Mouse (Mus musculus) forebrain, postnatal 0 days (tissue): ENCODE results near the gene Nck1. TPM values are rescaled to one million over a fixed set of nuclear protein-coding genes. Genes with fewer than 3 reads are reported as not detected.

ENCODE experiments used
- ATAC-seq: fragments of 200-750 bp; cut with Nextera tagmentation; 2 replicates; pipeline ENCODE4 v1.8.0; 2017; ENCODE audit warnings: mild to moderate bottlenecking, moderate library complexity
- DNase-seq: peaks from one replicate; pipeline ENCODE4 v3.0.0-alpha.2; 2015
- H3K27ac ChIP-seq: fragments of 300-500 bp; sonication (generic); 2 replicates; pipeline ENCODE4 v1.5.1; 2014; ENCODE audit warnings: low read depth, mild to moderate bottlenecking, antibody characterized with exemption, low read length, moderate library complexity, mixed read lengths
- H3K27me3 ChIP-seq: fragments of 300-500 bp; sonication (generic); 2 replicates; pipeline ENCODE4 v1.6.1; 2014; ENCODE audit warnings: mild to moderate bottlenecking, low read length, mixed read lengths; ENCODE audit not compliant: insufficient read depth
- H3K36me3 ChIP-seq: fragments of 300-500 bp; sonication (generic); 2 replicates; pipeline ENCODE4 v1.6.1; 2014; ENCODE audit warnings: mild to moderate bottlenecking, moderate library complexity; ENCODE audit not compliant: insufficient read depth
- H3K4me1 ChIP-seq: fragments of 300-500 bp; sonication (generic); 2 replicates; pipeline ENCODE4 v1.6.1; 2014; ENCODE audit warnings: antibody characterized with exemption; ENCODE audit not compliant: insufficient read depth
- H3K4me2 ChIP-seq: fragments of 300-500 bp; sonication (generic); 2 replicates; pipeline ENCODE4 v1.6.1; 2014; ENCODE audit warnings: low read depth, mild to moderate bottlenecking, moderate library complexity
- H3K4me3 ChIP-seq: fragments of 300-500 bp; sonication (generic); 2 replicates; pipeline ENCODE4 v1.5.1; 2014; ENCODE audit warnings: low read depth, low read length, mixed read lengths
- H3K9ac ChIP-seq: fragments of 300-500 bp; sonication (generic); 2 replicates; pipeline ENCODE4 v1.6.1; 2014; ENCODE audit warnings: mild to moderate bottlenecking
- H3K9me3 ChIP-seq: fragments of 300-500 bp; sonication (generic); 2 replicates; pipeline ENCODE4 v1.6.1; 2016; ENCODE audit warnings: low read length
- CTCF ChIP-seq: sonication (generic); IDR thresholded peaks from 2 replicates; pipeline ENCODE4 v1.5.1; 2016; ENCODE audit warnings: antibody characterized with exemption, control low read depth, low read depth
- WGBS: fragments of 180-500 bp; shearing (Covaris S2); extraction: QIAGEN DNeasy Blood & Tissue Kit; methylation state at CpG from one replicate; pipeline ENCODE4 v1.1.7; 2014; 5-methylcytosine and 5-hydroxymethylcytosine counted together
- polyA plus RNA-seq: library from polyadenylated mRNA; unstranded; fragments of >200 nt; fragmentation: Nextera tagmentation; extraction: Ambion mirVana; gene quantifications from 2 replicates; pipeline ENCODE4 v1.2.1, GENCODE M21; 2015
- total RNA-seq: library from RNA; depleted of rRNA; stranded (reverse); fragments of >200 nt; gene quantifications from 2 replicates; pipeline ENCODE4 v1.2.3, GENCODE M21; 2014

The Nck1 gene
- total and polyA plus RNA-seq, 2 experiments from 2014 or later: 14.7 to 28.0 TPM

- Histone ChIP-seq H3K4me1 (no peaks in the 10 kb centered on the region), H3K9ac (no peak within 1 kb of the TSS), H3K4me2 (no peak within 1 kb of the TSS), H3K36me3 (no peaks in the 10 kb centered on the region; the same call in 1 of the 2 replicates), H3K27ac (no peak within 1 kb of the TSS), H3K27me3 (no peaks in the 10 kb centered on the region), H3K9me3 (no peaks in the 10 kb centered on the region), H3K4me3 (no peak within 1 kb of the TSS)
- DNase-seq (no peak), ATAC-seq (no peak)
- no peak for TF ChIP-seq CTCF
- 51% methylated on average over 5 of the region's 5 CpGs for whole genome bisulfite sequencing
Observed at GRCm38 (mm10) chr9:100486431-100486830, 59.5 kb downstream of the Nck1 start, which contains the start of gene Il20rb. Gene Il20rb, minus strand, starts transcription at chr9:100486788.

DNA sequence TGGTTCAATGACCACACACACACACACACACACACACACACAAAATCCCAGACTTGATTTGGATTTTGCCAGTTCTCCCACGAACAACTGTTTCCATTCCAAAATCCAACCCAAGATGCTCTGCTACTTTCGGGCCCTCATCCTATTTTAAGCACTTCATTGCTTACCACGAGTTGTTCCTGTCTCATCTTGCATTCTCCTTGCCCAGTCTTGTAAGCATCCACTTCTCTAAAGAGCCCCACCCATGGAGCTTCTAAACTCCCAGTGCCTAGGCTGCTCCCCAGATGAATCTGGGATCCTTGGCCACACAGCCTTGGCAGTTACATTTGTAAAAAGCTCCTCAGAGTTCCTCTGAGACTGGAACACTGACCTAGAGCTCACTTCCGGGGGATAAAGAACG lies 62.6 kb downstream of the Nck1 start:
- 93% methylated on average over 5 of the region's 5 CpGs for WGBS
- Histone ChIP-seq H3K4me1 (no peaks in the 10 kb centered on the region), H3K4me3 (no peak overlapping the region), H3K27ac (no peak overlapping the region), H3K36me3 (no peaks in the 10 kb centered on the region), H3K9me3 (no peaks in the 10 kb centered on the region), H3K4me2 (no peak overlapping the region), H3K27me3 (no peaks in the 10 kb centered on the region), H3K9ac (no peak overlapping the region)
- no peak for ATAC-seq
- DNase-seq: no peak
- TF ChIP-seq CTCF: no peak

DNA sequence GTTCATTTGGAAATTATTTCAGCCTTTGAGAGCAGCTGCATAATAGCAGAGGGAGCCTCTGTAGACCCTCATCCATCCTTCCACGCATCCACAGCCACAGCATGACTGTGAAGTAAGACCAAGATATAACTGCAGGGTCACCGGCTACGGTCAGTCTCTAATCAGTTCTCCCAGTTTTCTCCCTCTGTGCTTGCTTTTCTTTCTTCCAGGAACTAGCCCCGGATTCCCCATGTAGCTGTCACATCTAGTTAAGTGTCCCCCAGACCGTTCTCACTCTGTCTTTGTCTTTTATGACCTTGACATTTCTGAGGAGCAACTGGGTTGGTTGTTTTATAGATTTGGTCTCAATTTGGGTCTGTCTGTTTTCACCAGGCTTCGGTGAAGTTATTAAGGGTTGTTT lies 64.3 kb downstream of the Nck1 start:
- Histone ChIP-seq H3K36me3 (no peaks in the 10 kb centered on the region), H3K27ac (no peak overlapping the region), H3K27me3 (no peaks in the 10 kb centered on the region), H3K9ac (no peak overlapping the region), H3K4me3 (no peak overlapping the region), H3K4me1 (no peaks in the 10 kb centered on the region), H3K9me3 (no peaks in the 10 kb centered on the region), H3K4me2 (no peak overlapping the region)
- no peak for TF ChIP-seq CTCF
- 88% methylated on average over 6 of the region's 6 CpGs for WGBS
- DNase-seq (no peak), ATAC-seq (no peak)

GRCm38 (mm10) chr9:100474056-100474455 lies 71.9 kb downstream of the Nck1 start:
- Histone ChIP-seq H3K27me3 (no peaks in the 10 kb centered on the region), H3K4me3 (no peak overlapping the region), H3K9ac (no peak overlapping the region), H3K36me3 (no peaks in the 10 kb centered on the region), H3K4me2 (no peak overlapping the region), H3K9me3 (no peaks in the 10 kb centered on the region), H3K27ac (no peak overlapping the region), H3K4me1 (no peaks in the 10 kb centered on the region)
- no peak for ATAC-seq
- WGBS: 95% methylated on average over 1 of the region's 1 CpGs
- no peak for TF ChIP-seq CTCF
- no peak for DNase-seq

GRCm38 (mm10) chr9:100473361-100473760 lies 72.6 kb downstream of the Nck1 start:
- Histone ChIP-seq H3K4me3 (no peak overlapping the region), H3K4me1 (no peaks in the 10 kb centered on the region), H3K9me3 (no peaks in the 10 kb centered on the region), H3K27me3 (no peaks in the 10 kb centered on the region), H3K9ac (no peak overlapping the region), H3K27ac (no peak overlapping the region), H3K36me3 (no peaks in the 10 kb centered on the region), H3K4me2 (no peak overlapping the region)
- TF ChIP-seq CTCF: no peak
- DNase-seq (no peak), ATAC-seq (no peak)
- 88% methylated on average over 6 of the region's 6 CpGs for WGBS

DNA sequence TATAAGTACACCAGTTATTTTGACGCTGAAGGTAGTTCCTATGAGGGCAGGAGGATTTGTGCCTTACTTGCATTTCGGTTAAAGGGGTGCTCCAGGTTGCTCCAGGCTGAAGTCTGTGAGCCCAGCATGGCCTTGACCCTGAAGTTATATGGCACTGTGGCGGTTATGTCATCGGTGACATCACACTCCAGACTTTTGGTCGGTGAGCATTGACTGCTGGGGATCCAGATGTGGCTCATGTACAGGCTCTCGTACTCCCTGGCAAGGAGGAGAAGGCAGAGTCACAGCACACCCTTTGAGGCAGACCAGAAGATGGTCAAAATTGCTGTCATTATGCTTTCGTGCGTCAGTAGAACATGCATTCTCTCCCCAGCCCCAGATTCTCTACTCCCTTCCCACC lies 73.0 kb downstream of the Nck1 start:
- Histone ChIP-seq H3K36me3 (no peaks in the 10 kb centered on the region), H3K27me3 (no peaks in the 10 kb centered on the region), H3K4me2 (no peak overlapping the region), H3K4me1 (no peaks in the 10 kb centered on the region), H3K9ac (no peak overlapping the region), H3K9me3 (no peaks in the 10 kb centered on the region), H3K27ac (no peak overlapping the region), H3K4me3 (no peak overlapping the region)
- ATAC-seq (no peak), DNase-seq (no peak)
- TF ChIP-seq CTCF: no peak
- WGBS: 97% methylated on average over 8 of the region's 8 CpGs

DNA sequence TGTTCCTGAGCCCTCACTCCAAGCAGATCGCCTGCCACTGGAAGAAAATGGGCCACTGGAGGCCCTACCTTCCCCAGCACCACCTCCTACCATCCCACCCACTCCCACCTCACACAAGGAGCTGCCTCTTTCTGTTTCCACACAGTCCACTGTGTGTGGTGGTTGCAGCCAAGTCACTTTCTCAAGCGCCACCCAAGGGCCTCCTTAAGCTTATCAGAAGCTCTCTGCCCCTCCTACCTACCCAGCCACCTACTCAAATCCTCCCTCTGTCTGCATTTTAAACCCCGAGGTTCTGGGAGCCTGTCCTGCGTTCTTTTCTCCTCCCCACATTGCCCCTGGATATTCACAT lies 74.4 kb downstream of the Nck1 start:
- no peak for ATAC-seq

More for the DNA sequence above, 74.4 kb downstream of the Nck1 start:
- no peaks in the 10 kb centered on the region for H3K4me1 ChIP-seq
- H3K36me3 ChIP-seq: no peaks in the 10 kb centered on the region
- no peak overlapping the region for H3K9ac ChIP-seq
- WGBS: 79% methylated on average over 4 of the region's 4 CpGs
- H3K27me3 ChIP-seq: no peaks in the 10 kb centered on the region
- DNase-seq: no peak
- no peaks in the 10 kb centered on the region for H3K9me3 ChIP-seq
- TF ChIP-seq CTCF: no peak
- no peak overlapping the region for H3K4me3 ChIP-seq
- no peak overlapping the region for H3K4me2 ChIP-seq
- H3K27ac ChIP-seq: no peak overlapping the region
